Mouse (Mus musculus): Measurements from ENCODE around the gene Krt25. TPM values are rescaled to one million over a fixed set of nuclear protein-coding genes. Genes with fewer than 3 reads are reported as not detected.

Krt25 gene
- not detected for polyA plus RNA-seq (2017; shearing (Covaris generic))

GRCm38 (mm10) chr11:99322851-99323250, at the start of gene Krt25:
Gene Krt25 (minus strand): TSS chr11:99322951.

GRCm38 (mm10) chr11:99351004-99351403, 28.3 kb upstream of the Krt25 start, which contains the start of gene Krt27:
Gene Krt27 (minus strand): TSS chr11:99351104.

GRCm38 (mm10) chr11:99337866-99338265, 15.1 kb upstream of the Krt25 start, which contains the start of gene Krt26:
Gene Krt26 (minus strand): TSS chr11:99337966.

GRCm38 (mm10) chr11:99284833-99285312, 37.9 kb downstream of the Krt25 start, which contains the start of gene Krt24:
Gene Krt24 (minus strand): TSS chr11:99285262.

Other genes with a start within 250 kb of the Krt25 start
- gene Tns4, start 233.6 kb downstream of the Krt25 start, polyA plus RNA-seq (2017; shearing (Covaris generic)), result 0.20 TPM
- gene Ccr7, start 167.9 kb downstream of the Krt25 start, polyA plus RNA-seq (2017; shearing (Covaris generic)), result 575 TPM
- 226 TPM for gene Smarce1, start 91.9 kb downstream of the Krt25 start, polyA plus RNA-seq (2017; shearing (Covaris generic))
- 1.5 TPM for gene Krt222, start 78.9 kb downstream of the Krt25 start, polyA plus RNA-seq (2017; shearing (Covaris generic))
- gene Krt24, start 37.7 kb downstream of the Krt25 start, polyA plus RNA-seq (2017; shearing (Covaris generic)), result not detected
- gene Krt26, start 15.0 kb upstream of the Krt25 start, polyA plus RNA-seq (2017; shearing (Covaris generic)), result not detected
- gene Krt27, start 28.2 kb upstream of the Krt25 start, polyA plus RNA-seq (2017; shearing (Covaris generic)), result not detected
- not detected for gene Krt28, start 52.0 kb upstream of the Krt25 start, polyA plus RNA-seq (2017; shearing (Covaris generic))
- gene Krt10, start 66.4 kb upstream of the Krt25 start, polyA plus RNA-seq (2017; shearing (Covaris generic)), result 15.0 TPM
- gene Krt12, start 99.3 kb upstream of the Krt25 start, polyA plus RNA-seq (2017; shearing (Covaris generic)), result not detected
- not detected for gene Krt20, start 115.2 kb upstream of the Krt25 start, polyA plus RNA-seq (2017; shearing (Covaris generic))
- gene Krt23, start 170.2 kb upstream of the Krt25 start, polyA plus RNA-seq (2017; shearing (Covaris generic)), result not detected
- not detected for gene Krt39, start 198.4 kb upstream of the Krt25 start, polyA plus RNA-seq (2017; shearing (Covaris generic))
- not detected for gene Krt40, start 220.2 kb upstream of the Krt25 start, polyA plus RNA-seq (2017; shearing (Covaris generic))
- gene Krtap3-3, start 227.9 kb upstream of the Krt25 start, polyA plus RNA-seq (2017; shearing (Covaris generic)), result not detected
- gene Krtap3-2, start 233.9 kb upstream of the Krt25 start, polyA plus RNA-seq (2017; shearing (Covaris generic)), result not detected
- not detected for gene Gm11939, start 236.5 kb upstream of the Krt25 start, polyA plus RNA-seq (2017; shearing (Covaris generic))
- not detected for gene Krtap3-1, start 243.7 kb upstream of the Krt25 start, polyA plus RNA-seq (2017; shearing (Covaris generic))